Mouse (Mus musculus) heart, embryonic 10.5 days (tissue): Measurements from ENCODE around the gene Arap2. TPM values are rescaled to one million over a fixed set of nuclear protein-coding genes. Genes with fewer than 3 reads are reported as not detected.

Experiments
- DNase-seq: peaks from one replicate; pipeline ENCODE4 v3.0.0-alpha.2; 2017; ENCODE audit warnings: low spot score
- H3K27ac ChIP-seq: fragments of 300-500 bp; sonication (generic); 2 replicates; pipeline ENCODE4 v1.5.1; 2016; ENCODE audit warnings: mild to moderate bottlenecking
- H3K27me3 ChIP-seq: fragments of 300-500 bp; sonication (generic); 2 replicates; pipeline ENCODE4 v1.6.1; 2016; ENCODE audit warnings: mild to moderate bottlenecking; ENCODE audit not compliant: poor library complexity, insufficient read depth, severe bottlenecking
- H3K36me3 ChIP-seq: fragments of 300-500 bp; sonication (generic); 2 replicates; pipeline ENCODE4 v1.6.1; 2016; ENCODE audit warnings: mild to moderate bottlenecking, moderate library complexity
- H3K4me1 ChIP-seq: fragments of 300-500 bp; sonication (generic); 2 replicates; pipeline ENCODE4 v1.6.1; 2016; ENCODE audit warnings: mild to moderate bottlenecking
- H3K4me3 ChIP-seq: fragments of 300-500 bp; sonication (generic); 2 replicates; pipeline ENCODE4 v1.5.1; 2016; ENCODE audit warnings: mild to moderate bottlenecking, moderate library complexity
- H3K9me3 ChIP-seq: fragments of 300-500 bp; sonication (generic); 2 replicates; pipeline ENCODE4 v1.6.1; 2016; ENCODE audit warnings: mild to moderate bottlenecking, moderate library complexity
- WGBS: fragments of 180-500 bp; shearing (Covaris S2); methylation state at CpG from one replicate; pipeline ENCODE4 v1.1.7; 2016; 5-methylcytosine and 5-hydroxymethylcytosine counted together
- polyA plus RNA-seq: library from polyadenylated mRNA; unstranded; fragments of >200 nt; fragmentation: Nextera tagmentation; extraction: Ambion mirVana; gene quantifications from 2 replicates; pipeline ENCODE4 v1.2.1, GENCODE M21; 2016

The Arap2 gene
- polyA plus RNA-seq, 1 experiment from 2014 or later: 2.9 TPM

GRCm38 (mm10) chr5:62723261-62724105, 42.5 kb downstream of the Arap2 start:
- peaks cover 7% of the 10 kb centered on the region; the same call in 1 of the 2 replicates for H3K4me1 ChIP-seq
- H3K36me3 ChIP-seq: no peaks in the 10 kb centered on the region
- DNase-seq: no peak
- H3K4me3 ChIP-seq: no peak overlapping the region
- no peak overlapping the region for H3K27ac ChIP-seq
- H3K27me3 ChIP-seq: no peaks in the 10 kb centered on the region
- no peaks in the 10 kb centered on the region for H3K9me3 ChIP-seq
- WGBS: 81% methylated on average over 3 of the region's 3 CpGs

- no peak overlapping the region for H3K4me3 ChIP-seq
- no peaks in the 10 kb centered on the region for H3K27me3 ChIP-seq
- peaks cover 8% of the 10 kb centered on the region; the same call in 1 of the 2 replicates for H3K4me1 ChIP-seq
- H3K27ac ChIP-seq: no peak overlapping the region
- no peaks in the 10 kb centered on the region for H3K9me3 ChIP-seq
- WGBS: 93% methylated on average over 3 of the region's 3 CpGs
- no peaks in the 10 kb centered on the region for H3K36me3 ChIP-seq
- DNase-seq: no peak
These were observed 49.5 kb downstream of the Arap2 start for GRCm38 (mm10) chr5:62716468-62716867.

- 60% methylated on average over 1 of the region's 1 CpGs for WGBS
- no peak for DNase-seq
- H3K36me3 ChIP-seq: no peaks in the 10 kb centered on the region
- H3K27me3 ChIP-seq: no peaks in the 10 kb centered on the region
- H3K9me3 ChIP-seq: no peaks in the 10 kb centered on the region
- H3K4me1 ChIP-seq: peaks cover 8% of the 10 kb centered on the region; the same call in 1 of the 2 replicates
- no peak overlapping the region for H3K27ac ChIP-seq
- H3K4me3 ChIP-seq: no peak overlapping the region
These were observed 50.0 kb downstream of the Arap2 start for GRCm38 (mm10) chr5:62715977-62716376.

GRCm38 (mm10) chr5:62715436-62715835, 50.5 kb downstream of the Arap2 start:
- H3K27ac ChIP-seq: no peak overlapping the region
- H3K36me3 ChIP-seq: no peaks in the 10 kb centered on the region
- DNase-seq: no peak
- 61% methylated on average over 4 of the region's 4 CpGs for WGBS
- no peak overlapping the region for H3K4me3 ChIP-seq
- H3K4me1 ChIP-seq: peaks cover 8% of the 10 kb centered on the region; the same call in 1 of the 2 replicates
- H3K9me3 ChIP-seq: no peaks in the 10 kb centered on the region
- no peaks in the 10 kb centered on the region for H3K27me3 ChIP-seq

- no peaks in the 10 kb centered on the region for H3K36me3 ChIP-seq
- H3K4me1 ChIP-seq: no peaks in the 10 kb centered on the region
- DNase-seq: no peak
- H3K27ac ChIP-seq: no peak overlapping the region
- no peak overlapping the region for H3K4me3 ChIP-seq
- H3K27me3 ChIP-seq: no peaks in the 10 kb centered on the region
- H3K9me3 ChIP-seq: no peaks in the 10 kb centered on the region
- 76% methylated on average over 6 of the region's 6 CpGs for WGBS
These were observed 55.0 kb downstream of the Arap2 start for GRCm38 (mm10) chr5:62710955-62711354.

GRCm38 (mm10) chr5:62706900-62707299, 59.1 kb downstream of the Arap2 start:
- 63% methylated on average over 7 of the region's 7 CpGs for WGBS
- Histone ChIP-seq H3K27me3 (no peaks in the 10 kb centered on the region), H3K9me3 (no peaks in the 10 kb centered on the region), H3K4me3 (no peak overlapping the region), H3K4me1 (no peaks in the 10 kb centered on the region), H3K27ac (no peak overlapping the region), H3K36me3 (no peaks in the 10 kb centered on the region)
- no peak for DNase-seq

- Histone ChIP-seq H3K36me3 (no peaks in the 10 kb centered on the region), H3K4me3 (no peak overlapping the region), H3K27ac (no peak overlapping the region), H3K27me3 (no peaks in the 10 kb centered on the region), H3K4me1 (no peaks in the 10 kb centered on the region), H3K9me3 (no peaks in the 10 kb centered on the region)
- DNase-seq: no peak
- 73% methylated on average over 4 of the region's 4 CpGs for WGBS
These were observed 76.0 kb downstream of the Arap2 start for GRCm38 (mm10) chr5:62689965-62690364.

- Histone ChIP-seq H3K4me3 (no peak overlapping the region), H3K4me1 (no peaks in the 10 kb centered on the region), H3K36me3 (no peaks in the 10 kb centered on the region), H3K9me3 (no peaks in the 10 kb centered on the region), H3K27ac (no peak overlapping the region), H3K27me3 (no peaks in the 10 kb centered on the region)
- 76% methylated on average over 3 of the region's 3 CpGs for WGBS
- no peak for DNase-seq
These were observed 82.2 kb downstream of the Arap2 start for GRCm38 (mm10) chr5:62683751-62684150.

- Histone ChIP-seq H3K27me3 (no peaks in the 10 kb centered on the region), H3K4me3 (no peak overlapping the region), H3K27ac (no peak overlapping the region), H3K36me3 (no peaks in the 10 kb centered on the region), H3K9me3 (no peaks in the 10 kb centered on the region), H3K4me1 (no peaks in the 10 kb centered on the region)
- 76% methylated on average over 3 of the region's 3 CpGs for WGBS
- DNase-seq: no peak
These were observed 82.8 kb downstream of the Arap2 start for GRCm38 (mm10) chr5:62683207-62683606.

GRCm38 (mm10) chr5:62677390-62677789, 88.6 kb downstream of the Arap2 start:
- H3K9me3 ChIP-seq: no peaks in the 10 kb centered on the region
- H3K4me1 ChIP-seq: peaks cover 4% of the 10 kb centered on the region; the same call in 1 of the 2 replicates
- no peaks in the 10 kb centered on the region for H3K27me3 ChIP-seq
- 83% methylated on average over 7 of the region's 7 CpGs for WGBS
- DNase-seq: no peak
- H3K4me3 ChIP-seq: no peak overlapping the region
- H3K27ac ChIP-seq: no peak overlapping the region
- no peaks in the 10 kb centered on the region for H3K36me3 ChIP-seq

- Histone ChIP-seq H3K27ac (no peak overlapping the region), H3K27me3 (no peaks in the 10 kb centered on the region), H3K36me3 (no peaks in the 10 kb centered on the region), H3K9me3 (no peaks in the 10 kb centered on the region), H3K4me3 (no peak overlapping the region), H3K4me1 (peaks cover 4% of the 10 kb centered on the region; the same call in 1 of the 2 replicates)
- WGBS: 48% methylated on average over 9 of the region's 9 CpGs
- no peak for DNase-seq
These were observed 93.1 kb downstream of the Arap2 start for GRCm38 (mm10) chr5:62672736-62673436.

- no peaks in the 10 kb centered on the region for H3K4me1 ChIP-seq
- H3K27ac ChIP-seq: no peak overlapping the region
- H3K27me3 ChIP-seq: no peaks in the 10 kb centered on the region
- H3K36me3 ChIP-seq: no peaks in the 10 kb centered on the region
- H3K4me3 ChIP-seq: no peak overlapping the region
- H3K9me3 ChIP-seq: no peaks in the 10 kb centered on the region
- DNase-seq: no peak
These were observed 100.6 kb downstream of the Arap2 start for GRCm38 (mm10) chr5:62665329-62665728.

GRCm38 (mm10) chr5:62664847-62665246, 101.1 kb downstream of the Arap2 start:
- no peaks in the 10 kb centered on the region for H3K36me3 ChIP-seq
- no peaks in the 10 kb centered on the region for H3K9me3 ChIP-seq
- H3K27ac ChIP-seq: no peak overlapping the region
- H3K4me1 ChIP-seq: no peaks in the 10 kb centered on the region
- no peak for DNase-seq
- no peaks in the 10 kb centered on the region for H3K27me3 ChIP-seq
- WGBS: 85% methylated on average over 4 of the region's 4 CpGs
- H3K4me3 ChIP-seq: no peak overlapping the region
